Mouse (Mus musculus) cerebellum, postnatal 36 days (tissue): ENCODE results near the gene Gm8297.
"Not testable (repeated sequence)": the region's sequence is repeated elsewhere in the genome, so short reads cannot be mapped to it uniquely, and the experiment has no call there.

Experiments used
- DNase-seq, 2 experiments: peaks; one replicate each; pipeline ENCODE4 v3.0.0; 2021 to 2022; ENCODE audit warnings: mixed read lengths in 2 of 2

The Gm8297 gene

DNA sequence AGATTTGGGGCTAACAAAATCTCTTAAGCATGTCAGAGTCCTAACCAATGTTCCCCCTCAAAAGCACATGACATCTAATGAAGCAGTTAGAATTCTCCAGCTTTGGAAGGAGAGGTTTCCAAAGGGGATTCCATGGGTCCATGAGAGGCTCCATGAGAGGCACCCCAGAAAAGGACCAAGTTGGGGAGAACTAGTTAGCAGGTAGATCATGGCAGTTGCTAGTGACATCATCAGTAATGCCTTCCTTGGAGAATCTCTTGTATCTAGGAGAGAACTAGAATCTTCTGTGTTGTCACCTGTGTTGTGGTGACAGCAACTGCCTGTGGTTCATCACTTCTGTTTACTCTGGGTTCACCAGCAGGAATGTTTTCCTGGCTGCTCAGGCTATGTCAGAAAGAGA, at the start of gene Gm8297:
Gene Gm8297 (plus strand): TSS at position 301 of the 400 bp plus-strand sequence.
- not testable (repeated sequence) for DNase-seq

DNA sequence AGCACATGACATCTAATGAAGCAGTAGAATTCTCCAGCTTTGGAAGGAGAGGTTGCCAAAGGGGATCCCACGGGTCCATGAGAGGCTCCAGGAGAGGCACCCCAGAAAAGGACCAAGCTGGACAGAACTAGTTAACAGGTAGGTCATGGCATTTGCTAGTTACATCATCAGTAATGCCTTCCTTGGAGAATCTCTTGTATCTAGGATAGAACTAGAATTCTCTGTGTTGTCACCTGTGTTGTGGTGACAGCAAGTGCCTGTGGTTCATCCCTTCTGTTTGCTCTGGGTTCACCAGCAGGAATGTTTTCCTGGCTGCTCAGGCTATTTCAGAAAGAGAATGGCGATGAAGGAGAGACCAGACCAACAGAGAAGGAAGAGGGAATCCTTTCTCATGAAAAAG, 31.9 kb downstream of the Gm8297 start, which contains the start of gene Gm3298:
Gene Gm3298 (plus strand): TSS at position 301 of the 400 bp plus-strand sequence.
- not testable (repeated sequence) for DNase-seq
